Mouse (Mus musculus): Measurements from ENCODE around the gene Tspo2. TPM values are rescaled to one million over a fixed set of nuclear protein-coding genes. Genes with fewer than 3 reads are reported as not detected.
A peak's percentile ranks its signal among the peaks of the same experiment; 100 is the strongest.

Gene Tspo2
- polyA plus RNA-seq, 1 experiment from 2014 or later, result 2.1 TPM

DNA sequence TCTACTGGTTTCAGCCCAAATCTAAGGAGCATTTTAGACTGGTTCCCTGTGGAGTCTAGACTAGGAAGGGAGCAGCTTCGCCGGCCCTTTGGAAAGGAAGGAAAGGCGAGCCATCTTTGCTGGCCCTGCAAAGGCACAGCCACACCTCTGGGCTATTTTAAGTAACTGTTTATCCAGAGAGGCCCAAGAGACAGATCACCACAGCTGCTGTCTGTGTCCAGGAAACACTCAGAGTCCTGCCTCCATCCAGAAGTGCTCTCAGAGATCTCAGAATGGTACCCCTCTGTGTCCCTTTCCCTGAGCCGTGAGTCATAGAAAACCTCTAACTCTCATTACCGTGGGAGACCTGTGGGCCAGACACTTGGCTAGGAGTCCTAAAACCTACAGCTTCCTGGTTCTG, 20.9 kb downstream of the Tspo2 start:
- Histone ChIP-seq H3K36me3 (ENCODE audit: control insufficient read depth, insufficient read depth, low read length) (no peaks in the 10 kb centered on the region), H3K4me1 (ENCODE audit: control insufficient read depth, insufficient read depth, low read length) (peaks cover 47% of the 10 kb centered on the region), H3K4me3 (ENCODE audit: low read depth, low read length) (peak overlapping the region; percentile 56), H3K9ac (ENCODE audit: low read depth, low read length) (peak overlapping the region; percentile 79), H3K27me3 (ENCODE audit: control insufficient read depth, insufficient read depth, low read length) (no peaks in the 10 kb centered on the region), H3K9me3 (replicated peaks; ENCODE audit: control insufficient read depth, low read length) (no peaks in the 10 kb centered on the region), H3K27ac (ENCODE audit: low read depth, low read length) (peak overlapping the region; percentile 98), H3K4me2 (peak overlapping the region; percentile 81)
- ATAC-seq (replicated peaks; ENCODE audit: insufficient number of reproducible peaks, low FRiP score, low TSS enrichment), result no peak
- WGBS (ENCODE audit: insufficient replicate concordance), result 20% methylated on average over 5 of the region's 5 CpGs

DNA sequence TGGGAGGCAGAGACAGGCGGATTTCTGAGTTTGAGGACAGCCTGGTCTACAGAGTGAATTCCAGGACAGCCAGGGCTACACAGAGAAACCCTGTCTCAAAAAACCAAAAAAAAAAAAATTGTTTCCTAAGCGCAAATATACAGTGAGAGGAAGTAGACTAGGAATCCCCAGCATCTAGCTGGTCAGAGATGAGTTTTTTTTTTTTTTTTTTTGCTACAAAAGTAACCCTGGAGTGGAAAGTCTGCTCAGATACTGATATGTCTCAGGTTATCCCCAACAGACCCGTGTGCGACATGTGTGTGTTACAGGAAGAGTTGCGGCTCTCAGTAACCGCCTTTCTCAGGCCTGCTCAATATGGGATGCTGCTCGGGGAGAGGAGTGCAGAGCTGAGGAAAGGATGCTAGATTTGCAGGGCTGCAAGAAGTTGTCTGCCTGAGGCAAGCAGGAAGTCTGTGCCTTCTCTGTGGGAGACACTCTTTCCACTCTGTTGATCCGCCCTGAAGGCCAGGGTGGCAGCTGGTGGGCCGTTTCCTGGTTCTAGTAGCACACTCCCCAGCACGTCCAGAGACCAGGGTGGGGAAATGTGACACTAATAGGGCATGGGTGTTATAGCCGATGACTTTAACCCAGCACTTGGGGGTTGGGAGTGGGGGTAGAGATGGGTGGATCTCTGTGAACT, 23.3 kb downstream of the Tspo2 start:
- Histone ChIP-seq H3K36me3 (ENCODE audit: control insufficient read depth, insufficient read depth, low read length) (peaks cover 3% of the 10 kb centered on the region), H3K27me3 (ENCODE audit: control insufficient read depth, insufficient read depth, low read length) (no peaks in the 10 kb centered on the region), H3K9me3 (replicated peaks; ENCODE audit: control insufficient read depth, low read length) (no peaks in the 10 kb centered on the region), H3K4me1 (ENCODE audit: control insufficient read depth, insufficient read depth, low read length) (peaks cover 47% of the 10 kb centered on the region), H3K4me2 (no peak overlapping the region; the same call in 1 of the 2 replicates), H3K4me3 (ENCODE audit: low read depth, low read length) (no peak overlapping the region), H3K27ac (ENCODE audit: low read depth, low read length) (peak overlapping the region; percentile 62), H3K9ac (ENCODE audit: low read depth, low read length) (peak overlapping the region; percentile 50; the same call in 1 of the 2 replicates)
- ATAC-seq (replicated peaks; ENCODE audit: insufficient number of reproducible peaks, low FRiP score, low TSS enrichment), result 0 out of 2 replicates have a peak, but pooled peaks have one; percentile 15
- 52% methylated on average over 11 of the region's 11 CpGs for WGBS (ENCODE audit: insufficient replicate concordance)

DNA sequence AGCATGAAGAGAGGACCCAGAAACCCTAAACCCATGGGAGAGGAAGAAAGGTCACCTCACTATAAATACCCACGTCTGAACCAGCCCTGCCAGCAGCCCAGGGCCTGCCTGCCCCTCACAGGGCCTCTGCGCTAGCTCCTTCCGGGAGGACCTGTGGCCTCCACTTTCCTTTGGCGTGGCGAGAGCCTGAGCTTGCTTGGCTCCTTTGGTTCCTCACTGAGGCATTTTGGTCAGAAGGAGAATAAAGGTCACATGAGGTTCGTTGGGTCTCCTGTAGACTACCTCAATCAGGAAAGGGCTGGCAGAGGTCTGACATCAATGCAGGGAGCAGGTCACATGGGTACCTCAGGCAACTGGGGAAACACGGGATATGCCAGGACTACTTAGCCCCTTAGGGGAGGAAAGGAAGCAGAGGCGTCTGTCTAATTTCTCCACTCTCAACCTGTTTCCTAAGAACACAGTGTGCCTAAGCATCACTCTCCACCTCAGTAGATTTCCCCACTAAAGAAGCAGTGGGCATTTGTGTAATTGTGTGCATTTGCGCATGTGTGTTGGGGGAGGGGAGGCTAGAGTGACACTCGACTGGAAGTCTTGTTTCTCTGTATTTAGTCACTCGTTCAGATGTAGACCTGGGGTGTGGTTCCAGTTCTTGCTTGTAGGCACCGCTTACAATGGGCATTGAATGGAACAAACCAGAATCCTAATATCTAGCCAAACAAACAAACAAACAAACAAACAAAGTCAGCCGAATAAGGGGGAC, 24.2 kb downstream of the Tspo2 start:
- Histone ChIP-seq H3K27ac (ENCODE audit: low read depth, low read length) (peak overlapping the region; percentile 54), H3K4me3 (ENCODE audit: low read depth, low read length) (no peak overlapping the region), H3K36me3 (ENCODE audit: control insufficient read depth, insufficient read depth, low read length) (peaks cover 9% of the 10 kb centered on the region), H3K27me3 (ENCODE audit: control insufficient read depth, insufficient read depth, low read length) (no peaks in the 10 kb centered on the region), H3K4me1 (ENCODE audit: control insufficient read depth, insufficient read depth, low read length) (peaks cover 43% of the 10 kb centered on the region), H3K9ac (ENCODE audit: low read depth, low read length) (0 out of 2 replicates have a peak overlapping the region, but pooled peaks have one; percentile 3), H3K4me2 (peak overlapping the region; percentile 34), H3K9me3 (replicated peaks; ENCODE audit: control insufficient read depth, low read length) (no peaks in the 10 kb centered on the region)
- WGBS (ENCODE audit: insufficient replicate concordance), result 47% methylated on average over 13 of the region's 13 CpGs
- ATAC-seq (replicated peaks; ENCODE audit: insufficient number of reproducible peaks, low FRiP score, low TSS enrichment), result no peak

DNA sequence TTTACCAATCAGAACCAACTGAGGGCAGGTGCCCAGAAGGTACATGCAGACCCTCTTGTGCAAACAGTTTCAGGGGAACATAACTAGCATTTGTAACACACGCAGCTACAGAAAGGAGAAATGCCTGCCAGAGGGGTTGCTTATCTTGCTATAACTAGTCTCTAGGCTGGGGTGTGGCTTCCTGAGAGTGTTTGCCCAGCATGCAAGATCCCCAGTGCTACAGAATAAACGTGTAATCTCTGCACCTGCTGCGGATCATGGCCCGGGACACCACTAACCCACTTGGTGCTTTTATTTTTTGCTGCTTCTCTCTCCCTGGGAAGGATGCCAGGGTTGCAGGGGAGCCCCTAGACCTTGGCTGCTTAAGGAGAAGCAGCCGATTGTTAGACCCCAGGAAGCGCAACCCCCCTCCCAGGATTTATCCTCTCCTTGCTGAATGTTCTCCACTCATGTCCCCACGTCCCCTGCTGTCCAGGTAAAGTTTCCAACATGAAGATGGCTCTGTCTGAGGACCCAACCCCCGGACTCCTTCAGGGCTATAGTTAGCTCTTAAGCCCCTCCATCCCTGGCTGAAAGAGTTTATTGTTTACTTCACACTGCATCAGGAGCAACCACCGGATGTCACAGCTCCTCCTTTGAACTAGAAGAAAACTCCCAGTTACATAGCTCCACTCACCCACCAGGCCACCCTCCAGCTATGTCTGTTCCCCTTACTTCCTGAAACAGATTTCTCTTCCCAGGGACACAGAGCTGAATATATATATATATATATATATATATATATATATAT, 25.3 kb downstream of the Tspo2 start:
- Histone ChIP-seq H3K9ac (ENCODE audit: low read depth, low read length) (no peak overlapping the region), H3K4me1 (ENCODE audit: control insufficient read depth, insufficient read depth, low read length) (peaks cover 41% of the 10 kb centered on the region), H3K9me3 (replicated peaks; ENCODE audit: control insufficient read depth, low read length) (no peaks in the 10 kb centered on the region), H3K4me3 (ENCODE audit: low read depth, low read length) (no peak overlapping the region), H3K27ac (ENCODE audit: low read depth, low read length) (no peak overlapping the region; the same call in 1 of the 2 replicates), H3K4me2 (peak overlapping the region; percentile 22; the same call in 1 of the 2 replicates), H3K27me3 (ENCODE audit: control insufficient read depth, insufficient read depth, low read length) (no peaks in the 10 kb centered on the region), H3K36me3 (ENCODE audit: control insufficient read depth, insufficient read depth, low read length) (peaks cover 9% of the 10 kb centered on the region)
- WGBS (ENCODE audit: insufficient replicate concordance), result 30% methylated on average over 9 of the region's 9 CpGs
- ATAC-seq (replicated peaks; ENCODE audit: insufficient number of reproducible peaks, low FRiP score, low TSS enrichment), result no peak

DNA sequence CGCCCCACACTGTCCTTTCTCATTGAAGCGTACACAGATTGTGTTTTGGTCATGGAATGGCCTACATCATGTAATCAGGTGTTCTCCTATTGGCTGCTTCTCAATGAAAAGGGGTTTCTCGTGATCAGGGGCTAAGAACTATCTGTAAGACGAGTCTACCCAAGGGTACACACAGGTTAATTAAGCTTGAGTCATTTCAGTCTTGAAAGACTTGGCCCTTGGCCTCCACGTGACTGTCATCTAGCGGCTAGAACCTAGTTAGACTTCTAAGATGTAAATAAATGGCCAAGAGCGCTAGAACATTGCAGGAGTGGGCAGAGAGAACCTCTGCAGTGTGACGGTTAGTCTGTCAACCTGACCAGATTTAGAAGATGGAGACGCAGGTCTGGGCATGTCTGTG, 27.1 kb downstream of the Tspo2 start:
- WGBS (ENCODE audit: insufficient replicate concordance), result 84% methylated on average over 9 of the region's 9 CpGs
- Histone ChIP-seq H3K4me2 (no peak overlapping the region), H3K27me3 (ENCODE audit: control insufficient read depth, insufficient read depth, low read length) (no peaks in the 10 kb centered on the region), H3K4me3 (ENCODE audit: low read depth, low read length) (no peak overlapping the region), H3K4me1 (ENCODE audit: control insufficient read depth, insufficient read depth, low read length) (peaks cover 35% of the 10 kb centered on the region), H3K27ac (ENCODE audit: low read depth, low read length) (no peak overlapping the region), H3K9me3 (replicated peaks; ENCODE audit: control insufficient read depth, low read length) (no peaks in the 10 kb centered on the region), H3K36me3 (ENCODE audit: control insufficient read depth, insufficient read depth, low read length) (peaks cover 9% of the 10 kb centered on the region), H3K9ac (ENCODE audit: low read depth, low read length) (no peak overlapping the region)
- no peak for ATAC-seq (replicated peaks; ENCODE audit: insufficient number of reproducible peaks, low FRiP score, low TSS enrichment)

DNA sequence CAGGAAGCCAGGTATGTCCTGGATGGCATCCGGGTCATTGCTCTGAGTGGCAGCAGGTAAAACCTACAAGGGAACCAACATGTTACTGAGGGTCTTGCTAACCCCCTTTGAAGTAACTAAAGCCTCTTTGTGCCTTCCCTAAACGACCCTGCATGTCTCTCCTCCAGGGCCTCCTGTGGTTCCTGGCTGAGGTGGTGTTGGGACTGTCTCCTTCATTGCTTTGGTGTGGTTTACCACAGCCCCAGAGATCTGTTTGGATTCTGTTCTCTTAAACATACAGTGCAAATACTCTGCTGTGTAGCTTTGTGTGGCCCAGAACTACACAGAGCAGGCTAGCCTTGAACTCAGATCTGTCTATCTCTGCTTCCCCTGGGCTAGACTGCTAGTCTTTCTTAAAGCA, 31.8 kb downstream of the Tspo2 start:
- peaks cover 14% of the 10 kb centered on the region for H3K36me3 ChIP-seq (ENCODE audit: control insufficient read depth, insufficient read depth, low read length)
- H3K4me3 ChIP-seq (ENCODE audit: low read depth, low read length), result no peak overlapping the region
- H3K27me3 ChIP-seq (ENCODE audit: control insufficient read depth, insufficient read depth, low read length), result no peaks in the 10 kb centered on the region

DNA sequence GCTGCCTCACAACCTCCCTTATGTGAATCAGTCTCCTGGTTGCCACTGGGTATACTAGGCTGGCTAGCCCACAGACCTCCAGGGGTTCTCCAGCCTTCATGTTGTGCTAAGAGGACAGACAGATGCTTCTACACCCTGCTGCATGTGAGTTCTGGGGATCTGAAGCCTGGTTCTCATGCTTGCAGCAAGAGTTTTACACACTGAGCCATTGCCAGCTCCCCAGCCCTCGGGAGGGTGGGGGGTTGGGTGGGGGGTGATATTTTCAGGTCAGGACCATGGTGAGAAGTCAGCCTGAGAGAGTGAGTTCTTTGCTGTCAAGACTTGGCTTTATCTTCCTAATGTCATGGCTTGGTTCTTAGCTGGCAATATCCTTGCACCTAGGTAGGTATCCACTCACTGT, 32.5 kb downstream of the Tspo2 start:
- no peak for ATAC-seq (replicated peaks; ENCODE audit: insufficient number of reproducible peaks, low FRiP score, low TSS enrichment)
- no peaks in the 10 kb centered on the region for H3K27me3 ChIP-seq (ENCODE audit: control insufficient read depth, insufficient read depth, low read length)
- H3K27ac ChIP-seq (ENCODE audit: low read depth, low read length), result peak overlapping the region; percentile 42
- no peak overlapping the region for H3K9ac ChIP-seq (ENCODE audit: low read depth, low read length)
- no peak overlapping the region for H3K4me3 ChIP-seq (ENCODE audit: low read depth, low read length)
- H3K4me2 ChIP-seq, result no peak overlapping the region; the same call in 1 of the 2 replicates
- peaks cover 14% of the 10 kb centered on the region for H3K36me3 ChIP-seq (ENCODE audit: control insufficient read depth, insufficient read depth, low read length)
- 50% methylated on average over 1 of the region's 1 CpGs for WGBS (ENCODE audit: insufficient replicate concordance)
- no peaks in the 10 kb centered on the region for H3K9me3 ChIP-seq (replicated peaks; ENCODE audit: control insufficient read depth, low read length)
- peaks cover 17% of the 10 kb centered on the region for H3K4me1 ChIP-seq (ENCODE audit: control insufficient read depth, insufficient read depth, low read length)

More for the DNA sequence above, 31.8 kb downstream of the Tspo2 start:
- ATAC-seq (replicated peaks; ENCODE audit: insufficient number of reproducible peaks, low FRiP score, low TSS enrichment), result no peak
- H3K4me1 ChIP-seq (ENCODE audit: control insufficient read depth, insufficient read depth, low read length), result peaks cover 20% of the 10 kb centered on the region
- H3K4me2 ChIP-seq, result no peak overlapping the region
- 56% methylated on average over 2 of the region's 2 CpGs for WGBS (ENCODE audit: insufficient replicate concordance)
- no peak overlapping the region for H3K27ac ChIP-seq (ENCODE audit: low read depth, low read length)
- H3K9me3 ChIP-seq (replicated peaks; ENCODE audit: control insufficient read depth, low read length), result no peaks in the 10 kb centered on the region
- H3K9ac ChIP-seq (ENCODE audit: low read depth, low read length), result no peak overlapping the region

DNA sequence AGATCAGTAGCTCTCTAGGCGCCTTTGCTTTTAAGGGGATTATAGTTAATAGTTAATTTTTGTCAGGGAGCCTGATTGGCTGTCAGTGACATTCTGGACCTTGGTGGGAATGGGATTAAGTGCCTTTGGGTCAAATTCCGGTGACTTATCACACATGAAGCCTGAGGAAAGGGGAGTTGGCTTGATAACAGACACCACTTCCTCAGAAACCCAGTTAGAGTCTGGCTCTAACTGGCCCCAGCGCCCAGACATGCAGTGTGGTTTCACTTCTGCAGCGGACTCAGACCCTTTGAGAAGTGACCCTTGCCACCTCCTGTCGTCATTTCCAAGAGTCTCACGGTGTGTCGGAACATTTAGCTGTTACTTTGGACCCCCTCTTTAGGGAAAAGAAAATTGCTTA, 33.1 kb downstream of the Tspo2 start:
- 32% methylated on average over 7 of the region's 7 CpGs for WGBS (ENCODE audit: insufficient replicate concordance)
- Histone ChIP-seq H3K4me3 (ENCODE audit: low read depth, low read length) (no peak overlapping the region), H3K36me3 (ENCODE audit: control insufficient read depth, insufficient read depth, low read length) (peaks cover 13% of the 10 kb centered on the region), H3K27me3 (ENCODE audit: control insufficient read depth, insufficient read depth, low read length) (no peaks in the 10 kb centered on the region), H3K4me1 (ENCODE audit: control insufficient read depth, insufficient read depth, low read length) (peaks cover 17% of the 10 kb centered on the region), H3K9me3 (replicated peaks; ENCODE audit: control insufficient read depth, low read length) (no peaks in the 10 kb centered on the region), H3K27ac (ENCODE audit: low read depth, low read length) (peak overlapping the region; percentile 42), H3K4me2 (peak overlapping the region; percentile 39), H3K9ac (ENCODE audit: low read depth, low read length) (0 out of 2 replicates have a peak overlapping the region, but pooled peaks have one; percentile 6)
- ATAC-seq (replicated peaks; ENCODE audit: insufficient number of reproducible peaks, low FRiP score, low TSS enrichment), result no peak
